Mouse (Mus musculus): Measurements from ENCODE around the gene Mfn2.

Gene Mfn2

GRCm38 (mm10) chr4:147918459-147919121, 14.1 kb upstream of the Mfn2 start:
- peak; percentile 50 for DNase-seq (ENCODE audit: low read depth, low spot score)

GRCm38 (mm10) chr4:147909486-147909885, 5.0 kb upstream of the Mfn2 start:
- DNase-seq (ENCODE audit: low read depth, low spot score): no peak

- no peak for DNase-seq (ENCODE audit: low read depth, low spot score)
These were observed 1.7 kb upstream of the Mfn2 start for GRCm38 (mm10) chr4:147906230-147906629.

- no peak for DNase-seq (ENCODE audit: low read depth, low spot score)
These were observed 671 bp upstream of the Mfn2 start for GRCm38 (mm10) chr4:147905090-147905659.

- DNase-seq (ENCODE audit: low read depth, low spot score): no peak
These were observed 903 bp downstream of the Mfn2 start for GRCm38 (mm10) chr4:147903601-147904000.

GRCm38 (mm10) chr4:147902906-147903500, 1.5 kb downstream of the Mfn2 start:
- no peak for DNase-seq (ENCODE audit: low read depth, low spot score)

- DNase-seq (ENCODE audit: low read depth, low spot score): no peak
These were observed 4.1 kb downstream of the Mfn2 start for GRCm38 (mm10) chr4:147900452-147900851.

GRCm38 (mm10) chr4:147897348-147897747, 7.2 kb downstream of the Mfn2 start:
- DNase-seq (ENCODE audit: low read depth, low spot score): peak; percentile 73

GRCm38 (mm10) chr4:147896411-147896810, 8.1 kb downstream of the Mfn2 start:
- no peak for DNase-seq (ENCODE audit: low read depth, low spot score)

- DNase-seq (ENCODE audit: low read depth, low spot score): no peak
These were observed 8.6 kb downstream of the Mfn2 start for GRCm38 (mm10) chr4:147895815-147896330.

- DNase-seq (ENCODE audit: low read depth, low spot score): peak; percentile 50
These were observed 14.2 kb downstream of the Mfn2 start for GRCm38 (mm10) chr4:147890341-147890740.

GRCm38 (mm10) chr4:147888237-147888636, 16.3 kb downstream of the Mfn2 start:
- DNase-seq (ENCODE audit: low read depth, low spot score): no peak

- no peak for DNase-seq (ENCODE audit: low read depth, low spot score)
These were observed 17.2 kb downstream of the Mfn2 start for GRCm38 (mm10) chr4:147887277-147887676.

GRCm38 (mm10) chr4:147886158-147886557, 18.3 kb downstream of the Mfn2 start:
- no peak for DNase-seq (ENCODE audit: low read depth, low spot score)

GRCm38 (mm10) chr4:147884138-147884537, 20.4 kb downstream of the Mfn2 start:
- no peak for DNase-seq (ENCODE audit: low read depth, low spot score)

- DNase-seq (ENCODE audit: low read depth, low spot score): no peak
These were observed 21.5 kb downstream of the Mfn2 start for GRCm38 (mm10) chr4:147883041-147883440.

GRCm38 (mm10) chr4:147881792-147882191, 22.7 kb downstream of the Mfn2 start:
- DNase-seq (ENCODE audit: low read depth, low spot score): no peak

GRCm38 (mm10) chr4:147879865-147880264, 24.6 kb downstream of the Mfn2 start:
- DNase-seq (ENCODE audit: low read depth, low spot score): no peak

- DNase-seq (ENCODE audit: low read depth, low spot score): no peak
These were observed 25.0 kb downstream of the Mfn2 start for GRCm38 (mm10) chr4:147879456-147879855.

- no peak for DNase-seq (ENCODE audit: low read depth, low spot score)
These were observed 26.0 kb downstream of the Mfn2 start for GRCm38 (mm10) chr4:147878537-147878936.

- DNase-seq (ENCODE audit: low read depth, low spot score): no peak
These were observed 28.5 kb downstream of the Mfn2 start for GRCm38 (mm10) chr4:147875852-147876575.

GRCm38 (mm10) chr4:147869238-147869637, 35.3 kb downstream of the Mfn2 start:
- no peak for DNase-seq (ENCODE audit: low read depth, low spot score)

Measured in brain, adult 2 months (tissue).